Mouse (Mus musculus) fibroblast of lung, adult 2 months (primary cell): ENCODE results near the gene Fgf23.

Source experiments
- DNase-seq: peaks from one replicate; pipeline ENCODE4 v3.0.0-alpha.2; 2011; ENCODE audit warnings: low read depth

Gene Fgf23

DNA sequence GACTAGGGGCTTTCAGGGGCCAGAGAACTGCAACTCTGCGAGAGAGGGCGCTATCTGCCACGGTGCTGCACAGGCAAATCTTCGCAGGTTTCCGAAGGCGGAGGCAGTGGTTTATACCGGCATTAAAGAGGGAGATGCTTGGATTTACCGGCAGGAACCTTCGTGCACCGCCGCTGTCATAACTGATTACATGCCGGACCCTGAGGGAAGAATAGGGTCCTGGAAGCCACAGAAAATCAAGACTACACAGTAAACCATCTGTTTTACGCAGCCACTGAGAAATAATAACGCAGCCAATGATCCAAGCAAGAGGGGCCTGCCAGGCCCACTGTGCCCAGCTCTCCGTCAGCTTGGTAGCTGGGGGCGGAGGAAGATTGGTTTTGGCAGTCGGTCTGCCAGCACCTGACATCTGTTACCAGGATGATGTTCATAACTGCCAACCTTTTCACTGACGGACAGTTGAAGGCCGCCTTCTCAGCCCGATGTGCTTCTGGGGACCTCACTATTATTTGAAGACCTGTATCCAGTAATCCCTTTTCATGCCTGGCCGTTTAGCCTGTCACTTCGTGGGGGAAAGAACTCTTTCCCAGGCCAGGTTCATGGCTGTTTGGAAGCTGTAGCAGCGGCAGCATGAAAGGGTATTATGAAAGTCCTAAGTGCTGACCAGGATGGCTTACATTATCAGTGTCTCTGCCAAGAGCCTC lies 42.2 kb downstream of the Fgf23 start:
- no peak for DNase-seq

DNA sequence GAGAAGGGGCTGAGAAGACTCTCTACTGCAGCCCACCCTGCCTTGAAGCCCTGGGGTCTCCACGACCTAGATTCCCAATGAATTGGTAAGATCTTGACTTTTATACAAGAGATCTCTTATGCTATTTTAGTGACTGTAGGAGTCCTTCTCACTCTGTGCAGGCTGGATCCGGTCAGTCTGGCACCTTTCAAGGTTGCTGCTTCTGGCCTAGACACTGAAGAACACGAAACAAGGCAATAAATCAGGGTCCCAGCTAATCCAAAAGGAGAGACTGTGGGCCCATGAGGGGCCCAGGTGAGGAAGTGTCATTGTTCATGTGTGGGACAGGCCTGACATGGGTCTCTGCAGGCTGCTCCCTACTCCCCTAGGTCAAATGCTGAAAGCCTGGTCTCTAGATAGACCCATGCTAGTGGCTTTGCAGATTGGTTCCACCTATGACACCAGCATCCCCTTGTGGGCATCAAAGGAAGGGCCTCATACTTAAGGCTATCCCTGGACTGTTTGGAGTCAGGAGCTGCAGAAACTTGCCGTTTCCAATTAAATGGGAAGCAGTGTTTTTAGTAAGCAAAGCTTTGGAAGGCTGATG lies 49.6 kb downstream of the Fgf23 start:
- DNase-seq, result no peak

DNA sequence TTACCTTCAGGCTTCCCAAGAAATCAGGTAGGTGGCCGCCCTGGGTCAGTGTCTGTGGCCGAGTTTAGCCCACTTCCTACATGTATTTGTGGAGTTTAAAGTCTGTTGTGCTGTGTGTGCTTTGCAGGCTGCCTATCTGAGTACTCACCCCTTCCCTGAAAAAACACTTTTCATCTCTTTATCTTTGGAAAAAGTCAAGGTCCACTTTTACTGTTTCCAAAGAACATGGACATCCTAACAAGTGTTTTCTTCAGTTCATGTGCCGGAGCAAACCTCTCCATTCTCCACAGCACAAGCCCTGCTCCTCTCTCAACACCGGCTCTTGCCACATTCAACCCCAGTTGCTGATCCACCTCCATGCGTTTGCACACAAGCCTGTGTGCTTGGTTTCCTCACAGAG lies 50.3 kb downstream of the Fgf23 start:
- no peak for DNase-seq

DNA sequence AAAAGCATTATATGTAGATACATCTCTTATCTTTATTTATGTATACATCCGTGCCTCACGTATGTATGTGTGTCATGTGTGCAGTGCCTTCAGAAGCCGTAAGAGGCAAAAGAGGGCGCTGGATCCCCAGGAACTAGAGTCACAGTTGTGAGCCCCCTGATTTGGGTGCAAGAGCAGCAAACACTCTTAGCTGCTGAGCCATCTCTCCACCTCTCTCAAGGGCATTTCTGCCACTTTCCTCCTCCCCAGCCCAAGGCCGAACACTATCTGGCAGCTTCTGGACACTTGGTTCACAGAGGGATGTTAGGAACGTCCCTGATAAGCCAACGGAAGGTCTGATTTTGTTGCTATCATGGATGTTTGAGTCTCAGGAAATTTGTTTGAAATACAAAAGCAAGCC lies 50.8 kb downstream of the Fgf23 start:
- DNase-seq, result no peak

DNA sequence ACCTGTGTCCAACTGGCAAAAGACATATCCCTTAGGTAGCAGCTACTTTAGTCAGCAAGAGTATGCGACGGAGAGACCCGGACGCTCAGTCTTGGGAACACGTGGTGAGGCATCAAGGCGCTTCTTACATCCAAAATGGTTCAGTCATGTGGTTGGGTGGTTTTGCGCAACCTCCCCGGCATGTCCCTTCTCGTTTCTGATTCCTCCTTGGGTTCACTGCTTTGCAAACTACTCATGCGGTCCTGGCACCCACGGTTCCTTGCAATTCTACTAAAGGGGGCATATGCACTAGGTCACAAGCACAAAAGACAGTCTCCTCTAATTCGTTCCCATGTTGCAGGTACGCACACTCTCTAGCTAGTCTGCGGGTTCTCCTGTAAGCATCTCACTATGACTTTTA lies 57.0 kb downstream of the Fgf23 start:
- no peak for DNase-seq

DNA sequence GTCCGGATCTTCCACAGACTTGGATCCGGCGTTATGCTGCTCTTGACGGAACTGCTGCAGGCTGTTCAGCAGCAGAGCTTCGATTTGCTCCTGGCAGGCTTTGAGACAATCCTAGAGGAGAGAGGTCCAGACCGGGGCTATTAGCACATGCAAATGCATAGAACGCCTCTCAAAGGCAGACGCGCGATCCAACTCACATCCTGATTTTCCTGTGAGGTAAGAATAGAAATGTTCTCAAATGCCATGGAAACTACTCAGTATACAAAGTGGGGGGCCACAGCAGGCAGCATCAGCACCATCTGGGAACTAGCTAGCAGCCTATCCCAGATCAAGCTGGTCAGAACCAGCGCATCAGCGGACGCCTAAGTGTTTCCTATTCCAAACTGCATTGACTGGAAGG lies 57.7 kb downstream of the Fgf23 start:
- DNase-seq, result no peak
